Mouse (Mus musculus): ENCODE data around the gene Zfp174. TPM values are rescaled to one million over a fixed set of nuclear protein-coding genes. Genes with fewer than 3 reads are reported as not detected.
A peak's percentile ranks its signal among the peaks of the same experiment; 100 is the strongest.

The Zfp174 gene
- polyA plus RNA-seq, 1 experiment from 2014 or later, result 0.92 TPM

DNA sequence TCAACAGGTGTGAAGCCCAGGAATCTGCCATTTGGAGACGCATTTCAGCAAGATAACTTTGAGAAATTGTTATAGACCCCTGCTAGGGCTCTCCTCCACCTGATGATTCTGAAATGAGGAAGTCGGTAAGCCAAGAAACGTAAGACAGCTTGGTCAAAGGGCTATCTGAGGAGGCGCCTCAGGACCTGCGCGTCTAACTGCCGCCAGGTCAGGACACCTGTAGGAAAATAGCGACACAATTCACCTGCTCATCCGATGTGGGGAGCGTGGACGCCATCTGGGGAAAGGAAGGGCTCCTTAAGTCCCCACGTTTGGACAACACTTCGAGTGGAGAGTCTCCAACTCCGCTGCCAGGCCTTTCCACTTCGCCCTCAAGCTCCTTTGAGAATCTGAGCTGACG lies 24.7 kb downstream of the Zfp174 start:
- WGBS, result 2% methylated on average over 16 of the region's 16 CpGs
- Histone ChIP-seq H3K27ac (peak overlapping the region; percentile 3; the same call in 1 of the 2 replicates), H3K9ac (ENCODE audit: low read depth, low read length) (peak overlapping the region; percentile 71)

DNA sequence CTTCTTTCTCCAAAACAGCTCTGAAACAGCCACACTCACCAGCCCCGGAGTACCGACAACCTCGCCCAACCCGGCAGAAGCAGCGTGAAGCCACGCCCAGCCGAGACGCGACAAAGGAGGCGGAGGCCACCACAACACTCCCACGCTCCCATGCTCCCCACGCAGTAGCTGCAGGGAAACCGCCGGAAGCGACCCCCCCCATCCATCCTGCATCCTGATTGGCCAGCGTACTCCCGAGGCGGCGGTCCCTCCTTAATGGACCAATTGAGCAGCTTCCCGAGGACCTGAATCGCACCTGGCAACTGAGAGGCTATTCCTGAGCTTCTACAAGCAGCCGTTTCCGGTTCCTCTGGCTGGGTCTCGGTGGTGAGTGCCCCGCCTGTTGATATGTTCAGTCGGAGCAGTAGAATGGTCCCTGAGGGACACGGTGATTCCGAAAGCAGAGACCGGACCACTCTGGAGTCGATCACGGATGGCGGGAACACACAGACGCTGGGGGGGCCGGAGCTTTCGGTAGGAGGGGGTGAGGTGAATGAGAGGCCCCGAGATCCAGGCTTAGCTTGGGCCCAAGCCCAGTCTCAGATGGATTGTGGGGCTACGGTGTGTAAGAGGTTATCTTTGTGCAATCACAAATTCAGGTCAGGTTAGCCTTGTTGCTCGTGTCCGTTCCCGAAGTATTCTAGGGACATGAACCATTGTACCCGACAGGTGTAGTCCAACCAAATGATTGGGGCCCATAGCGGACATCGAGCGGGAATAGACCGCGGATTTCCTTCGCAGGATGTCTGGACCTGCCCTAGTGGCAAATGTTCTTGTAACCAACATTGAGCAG lies 25.4 kb downstream of the Zfp174 start, which contains the start of gene Naa60:
Naa60 (plus strand) TSS at position 160 of the 832 bp plus-strand sequence.
- Histone ChIP-seq H3K9ac (ENCODE audit: low read depth, low read length) (peak within 1 kb of the TSS; percentile 71), H3K27ac (peak within 1 kb of the TSS; percentile 68; the same call in 1 of the 2 replicates), H3K27me3 (ENCODE audit: insufficient read depth, low read length) (no peaks in the 10 kb centered on the region), H3K36me3 (ENCODE audit: insufficient read depth, low read length) (no peaks in the 10 kb centered on the region), H3K9me3 (replicated peaks; ENCODE audit: low read length) (no peaks in the 10 kb centered on the region), H3K4me3 (replicated peaks; ENCODE audit: low read depth, low read length) (peak within 1 kb of the TSS; percentile 43), H3K4me2 (ENCODE audit: low read length) (peak within 1 kb of the TSS; percentile 66), H3K4me1 (replicated peaks; ENCODE audit: insufficient read depth, low read length) (peaks cover 3% of the 10 kb centered on the region)
- peak; percentile 3; the same call in 1 of the 2 replicates for TF ChIP-seq CTCF (IDR thresholded peaks at IDR 0.05; ENCODE audit: low read depth)
- ATAC-seq (replicated peaks; ENCODE audit: low FRiP score, low read depth) (peak; percentile 99), DNase-seq (ENCODE audit: low spot score) (peak; percentile 98)
- WGBS, result 5% methylated on average over 47 of the region's 47 CpGs

More for the DNA sequence above, 24.7 kb downstream of the Zfp174 start:
- Histone ChIP-seq H3K4me1 (replicated peaks; ENCODE audit: insufficient read depth, low read length) (peaks cover 3% of the 10 kb centered on the region), H3K4me3 (replicated peaks; ENCODE audit: low read depth, low read length) (peak overlapping the region; percentile 43), H3K9me3 (replicated peaks; ENCODE audit: low read length) (no peaks in the 10 kb centered on the region), H3K36me3 (ENCODE audit: insufficient read depth, low read length) (no peaks in the 10 kb centered on the region), H3K27me3 (ENCODE audit: insufficient read depth, low read length) (no peaks in the 10 kb centered on the region), H3K4me2 (ENCODE audit: low read length) (peak overlapping the region; percentile 66)
- ATAC-seq (replicated peaks; ENCODE audit: low FRiP score, low read depth), result 0 out of 2 replicates have a peak, but pooled peaks have one; percentile 10
- no peak for TF ChIP-seq CTCF (IDR thresholded peaks at IDR 0.05; ENCODE audit: low read depth)
- DNase-seq (ENCODE audit: low spot score), result no peak

DNA sequence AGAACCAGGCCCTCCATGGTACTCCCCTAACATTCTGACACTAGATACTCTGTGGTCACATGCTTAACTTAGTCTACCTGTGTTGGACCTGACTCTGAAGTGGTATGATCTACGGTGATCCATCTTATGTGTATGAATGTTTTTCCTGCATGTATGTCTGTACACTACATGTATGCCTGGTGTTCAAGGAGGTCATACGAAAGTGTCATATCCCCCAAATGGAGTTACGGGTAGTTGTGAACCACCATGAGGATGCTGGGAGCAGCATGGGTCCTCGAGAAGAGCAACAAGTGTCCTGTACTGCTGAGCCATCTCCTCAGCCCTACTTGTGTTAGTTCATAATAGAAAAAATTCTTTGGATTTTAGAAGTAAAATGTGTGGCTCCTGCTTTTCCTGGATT lies 29.3 kb downstream of the Zfp174 start:
- Histone ChIP-seq H3K36me3 (ENCODE audit: insufficient read depth, low read length) (no peaks in the 10 kb centered on the region), H3K9ac (ENCODE audit: low read depth, low read length) (no peak overlapping the region), H3K4me3 (replicated peaks; ENCODE audit: low read depth, low read length) (no peak overlapping the region), H3K27me3 (ENCODE audit: insufficient read depth, low read length) (no peaks in the 10 kb centered on the region), H3K27ac (no peak overlapping the region), H3K4me1 (replicated peaks; ENCODE audit: insufficient read depth, low read length) (peaks cover 3% of the 10 kb centered on the region), H3K9me3 (replicated peaks; ENCODE audit: low read length) (no peaks in the 10 kb centered on the region), H3K4me2 (ENCODE audit: low read length) (no peak overlapping the region)
- no peak for TF ChIP-seq CTCF (IDR thresholded peaks at IDR 0.05; ENCODE audit: low read depth)
- DNase-seq (ENCODE audit: low spot score) (no peak), ATAC-seq (replicated peaks; ENCODE audit: low FRiP score, low read depth) (no peak)
- 93% methylated on average over 4 of the region's 4 CpGs for WGBS

DNA sequence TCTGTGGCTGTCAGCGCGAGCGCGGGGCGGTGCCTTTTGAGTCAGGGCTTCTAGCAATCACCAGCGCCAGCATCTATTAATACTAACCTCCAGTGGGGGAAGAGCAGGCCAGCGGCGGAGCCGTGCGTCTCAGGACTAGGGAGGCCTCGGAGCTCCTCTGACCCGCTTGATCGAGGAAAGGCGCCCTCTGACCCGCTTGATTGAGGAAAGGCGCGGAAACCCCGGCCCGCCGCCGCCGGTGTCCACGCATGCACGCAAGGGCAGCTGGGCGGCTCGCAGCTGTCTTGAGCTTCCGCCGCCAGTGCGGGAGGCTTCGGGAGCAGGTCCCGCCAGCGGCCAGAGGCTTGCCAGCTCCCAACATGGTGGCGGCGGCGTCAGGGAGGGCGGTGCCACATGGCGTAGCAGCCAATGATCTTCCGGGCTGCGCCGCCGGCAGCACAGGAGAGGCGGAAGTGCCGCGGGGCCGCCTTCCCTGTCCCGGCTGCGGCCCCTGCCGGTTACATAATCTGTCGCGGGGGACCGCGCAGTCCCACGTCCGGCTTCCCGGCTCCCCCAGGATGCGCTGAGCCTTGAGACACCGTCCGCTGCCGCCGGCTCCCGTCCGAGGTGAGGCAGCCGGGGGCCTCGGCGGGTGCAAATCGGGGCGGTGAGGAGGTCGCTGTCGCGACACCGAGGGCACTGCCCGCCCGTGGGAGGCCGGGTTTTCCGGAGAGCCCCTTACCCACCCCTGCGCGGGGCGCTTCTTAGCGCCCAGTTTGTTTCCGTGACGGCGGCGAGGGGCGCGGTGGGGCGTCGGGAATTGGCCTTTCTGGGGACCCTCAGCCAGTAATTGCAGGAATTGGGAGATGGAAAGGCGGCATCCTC lies 37.4 kb downstream of the Zfp174 start, which contains the start of the genes Zfp597 and Gm20695:
Zfp597 (minus strand) TSS at position 361 of the 864 bp plus-strand sequence.
Gm20695 (plus strand) TSS at position 448 of the 864 bp plus-strand sequence.
- WGBS, result under 1% methylated on average over 84 of the region's 88 CpGs
- Histone ChIP-seq H3K9me3 (replicated peaks; ENCODE audit: low read length) (no peaks in the 10 kb centered on the region), H3K36me3 (ENCODE audit: insufficient read depth, low read length) (no peaks in the 10 kb centered on the region), H3K4me1 (replicated peaks; ENCODE audit: insufficient read depth, low read length) (peaks cover 6% of the 10 kb centered on the region; the same call in 1 of the 2 replicates), H3K4me3 (replicated peaks; ENCODE audit: low read depth, low read length) (peak within 1 kb of the TSS; percentile 98), H3K4me2 (ENCODE audit: low read length) (peak within 1 kb of the TSS; percentile 92), H3K27me3 (ENCODE audit: insufficient read depth, low read length) (no peaks in the 10 kb centered on the region), H3K9ac (ENCODE audit: low read depth, low read length) (peak within 1 kb of the TSS; percentile 91), H3K27ac (peak within 1 kb of the TSS; percentile 89)
- peak; percentile 54 for TF ChIP-seq CTCF (IDR thresholded peaks at IDR 0.05; ENCODE audit: low read depth)
- DNase-seq (ENCODE audit: low spot score) (peak; percentile 97), ATAC-seq (replicated peaks; ENCODE audit: low FRiP score, low read depth) (peak; percentile 99)

DNA sequence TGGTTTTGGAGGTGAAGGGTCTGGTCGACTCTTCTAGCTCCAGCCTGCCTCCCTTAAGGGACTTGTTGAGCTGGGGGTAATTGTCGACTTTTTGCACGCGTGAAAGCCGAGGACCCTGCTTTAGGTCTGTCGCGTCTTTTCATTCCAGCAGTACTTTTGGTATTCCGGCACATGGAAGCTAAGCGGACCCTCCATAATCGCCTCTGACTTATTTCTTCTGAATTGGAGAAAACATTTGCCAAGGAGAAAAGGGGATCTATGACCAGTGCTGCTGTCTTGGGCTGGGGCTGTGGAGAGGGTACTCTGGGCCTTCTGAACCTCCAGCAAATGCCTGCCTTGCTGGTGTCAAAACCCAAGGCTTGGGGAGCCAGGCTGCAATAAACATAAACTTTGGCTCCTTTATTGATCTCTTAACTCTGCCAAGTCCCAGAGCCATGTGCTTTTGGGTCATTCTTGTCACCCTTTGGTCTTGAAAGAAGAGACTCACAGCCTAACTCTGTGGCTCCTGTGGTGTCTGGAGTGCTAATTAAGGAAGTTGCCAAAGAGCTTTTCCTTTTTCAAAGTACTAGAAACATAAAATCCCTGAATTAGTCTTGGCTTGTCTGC lies 38.1 kb downstream of the Zfp174 start:
- TF ChIP-seq CTCF (IDR thresholded peaks at IDR 0.05; ENCODE audit: low read depth), result no peak
- Histone ChIP-seq H3K9ac (ENCODE audit: low read depth, low read length) (peak overlapping the region; percentile 91), H3K36me3 (ENCODE audit: insufficient read depth, low read length) (no peaks in the 10 kb centered on the region), H3K9me3 (replicated peaks; ENCODE audit: low read length) (no peaks in the 10 kb centered on the region), H3K4me1 (replicated peaks; ENCODE audit: insufficient read depth, low read length) (peaks cover 6% of the 10 kb centered on the region; the same call in 1 of the 2 replicates), H3K4me3 (replicated peaks; ENCODE audit: low read depth, low read length) (peak overlapping the region; percentile 98), H3K27me3 (ENCODE audit: insufficient read depth, low read length) (no peaks in the 10 kb centered on the region), H3K27ac (peak overlapping the region; percentile 89), H3K4me2 (ENCODE audit: low read length) (peak overlapping the region; percentile 92)
- WGBS, result under 1% methylated on average over 10 of the region's 10 CpGs
- peak; percentile 21 for DNase-seq (ENCODE audit: low spot score)
- 0 out of 2 replicates have a peak, but pooled peaks have one; percentile 6 for ATAC-seq (replicated peaks; ENCODE audit: low FRiP score, low read depth)
